Mouse (Mus musculus): ENCODE data around the gene Rragd. TPM values are rescaled to one million over a fixed set of nuclear protein-coding genes. Genes with fewer than 3 reads are reported as not detected.

Rragd gene
- polyA plus RNA-seq, 1 experiment from 2014 or later = 7.5 TPM

- no peak for ATAC-seq (ENCODE audit: insufficient read depth, low FRiP score)
- Histone ChIP-seq H3K27me3 (ENCODE audit: control insufficient read depth, insufficient read depth, low read length) (no peaks in the 10 kb centered on the region), H3K4me1 (ENCODE audit: control insufficient read depth, insufficient read depth, low read length) (0 out of 2 replicates have a peak, but pooled peaks cover 6% of the 10 kb centered on the region), H3K27ac (ENCODE audit: low read length) (no peak overlapping the region), H3K4me2 (ENCODE audit: low read depth, low read length) (no peak overlapping the region), H3K9me3 (replicated peaks; ENCODE audit: control insufficient read depth, low read length) (no peaks in the 10 kb centered on the region), H3K36me3 (ENCODE audit: control insufficient read depth, insufficient read depth, low read length) (no peaks in the 10 kb centered on the region), H3K9ac (ENCODE audit: low read length) (no peak overlapping the region), H3K4me3 (replicated peaks; ENCODE audit: low read length) (no peak overlapping the region)
- WGBS = 89% methylated on average over 3 of the region's 3 CpGs
Observed at GRCm38 (mm10) chr4:33067331-33067730, 84.5 kb downstream of the Rragd start.

DNA sequence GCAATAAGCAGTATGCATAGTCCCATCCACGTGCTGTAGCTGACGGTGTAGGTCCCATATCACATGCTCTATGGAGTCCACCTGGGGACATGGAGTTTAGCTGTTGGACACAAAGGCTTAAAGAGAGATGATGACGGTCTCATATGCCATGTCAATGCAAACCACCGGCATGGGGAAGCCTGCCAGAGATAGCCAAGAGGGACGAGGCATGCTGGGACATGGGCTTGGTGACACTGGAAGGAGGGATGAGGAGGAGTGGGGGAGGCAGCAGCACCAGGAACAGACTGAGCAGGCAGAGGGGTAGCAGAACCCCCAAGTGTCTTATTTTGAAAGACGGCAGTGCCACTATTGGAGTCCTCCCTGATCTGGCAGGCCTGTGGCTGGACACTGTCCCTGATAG, 85.0 kb downstream of the Rragd start:
- WGBS = 89% methylated on average over 6 of the region's 6 CpGs
- Histone ChIP-seq H3K27ac (ENCODE audit: low read length) (no peak overlapping the region), H3K27me3 (ENCODE audit: control insufficient read depth, insufficient read depth, low read length) (no peaks in the 10 kb centered on the region), H3K9ac (ENCODE audit: low read length) (no peak overlapping the region), H3K4me1 (ENCODE audit: control insufficient read depth, insufficient read depth, low read length) (0 out of 2 replicates have a peak, but pooled peaks cover 6% of the 10 kb centered on the region), H3K4me3 (replicated peaks; ENCODE audit: low read length) (no peak overlapping the region), H3K9me3 (replicated peaks; ENCODE audit: control insufficient read depth, low read length) (no peaks in the 10 kb centered on the region), H3K4me2 (ENCODE audit: low read depth, low read length) (no peak overlapping the region), H3K36me3 (ENCODE audit: control insufficient read depth, insufficient read depth, low read length) (no peaks in the 10 kb centered on the region)
- no peak for ATAC-seq (ENCODE audit: insufficient read depth, low FRiP score)

DNA sequence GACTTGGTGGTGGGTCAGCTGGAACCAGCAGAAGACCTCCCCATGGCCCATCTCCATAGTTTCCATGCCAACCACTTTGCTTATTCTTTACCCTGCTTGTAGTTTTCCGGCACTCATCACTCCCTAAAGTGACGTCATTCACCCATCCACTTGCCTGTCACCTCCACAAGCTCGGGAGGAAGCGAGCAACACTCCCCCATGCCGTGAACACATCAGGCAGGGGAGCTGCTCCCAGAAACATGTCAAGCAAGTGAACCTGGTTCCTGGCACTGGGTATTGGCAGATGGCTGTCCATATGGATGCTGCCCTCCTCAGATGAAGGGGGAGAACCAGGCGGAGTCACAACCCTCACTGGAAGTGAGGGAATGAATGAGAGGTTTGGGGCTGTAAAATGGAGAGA, 86.1 kb downstream of the Rragd start:
- no peaks in the 10 kb centered on the region for H3K36me3 ChIP-seq (ENCODE audit: control insufficient read depth, insufficient read depth, low read length)
- 69% methylated on average over 6 of the region's 6 CpGs for WGBS
- 0 out of 2 replicates have a peak, but pooled peaks cover 6% of the 10 kb centered on the region for H3K4me1 ChIP-seq (ENCODE audit: control insufficient read depth, insufficient read depth, low read length)
- no peak overlapping the region for H3K4me2 ChIP-seq (ENCODE audit: low read depth, low read length)
- H3K9me3 ChIP-seq (replicated peaks; ENCODE audit: control insufficient read depth, low read length) = no peaks in the 10 kb centered on the region
- H3K9ac ChIP-seq (ENCODE audit: low read length) = no peak overlapping the region
- H3K27me3 ChIP-seq (ENCODE audit: control insufficient read depth, insufficient read depth, low read length) = no peaks in the 10 kb centered on the region
- H3K27ac ChIP-seq (ENCODE audit: low read length) = no peak overlapping the region
- ATAC-seq (ENCODE audit: insufficient read depth, low FRiP score) = no peak
- no peak overlapping the region for H3K4me3 ChIP-seq (replicated peaks; ENCODE audit: low read length)

DNA sequence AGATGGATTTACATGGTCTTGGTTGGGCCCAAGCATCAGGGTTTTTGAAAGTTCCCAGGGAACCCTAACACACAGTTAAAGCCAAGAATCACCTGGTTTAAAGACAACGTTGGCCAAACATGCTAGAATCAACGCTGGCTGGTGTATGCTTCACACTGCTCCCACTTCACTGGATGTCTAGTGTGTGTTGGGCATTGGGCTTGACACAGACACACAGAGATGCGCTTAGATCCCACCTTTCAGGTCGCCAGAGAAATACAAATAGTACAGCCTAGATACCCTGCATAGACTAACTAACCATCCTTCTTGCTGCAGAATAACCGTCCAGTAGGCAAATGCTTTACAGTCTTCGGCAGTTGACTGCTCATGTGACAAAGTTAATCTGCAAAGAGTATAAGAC, 87.5 kb downstream of the Rragd start:
- Histone ChIP-seq H3K4me3 (replicated peaks; ENCODE audit: low read length) (no peak overlapping the region), H3K27me3 (ENCODE audit: control insufficient read depth, insufficient read depth, low read length) (no peaks in the 10 kb centered on the region), H3K27ac (ENCODE audit: low read length) (no peak overlapping the region), H3K9ac (ENCODE audit: low read length) (no peak overlapping the region), H3K4me1 (ENCODE audit: control insufficient read depth, insufficient read depth, low read length) (0 out of 2 replicates have a peak, but pooled peaks cover 6% of the 10 kb centered on the region), H3K4me2 (ENCODE audit: low read depth, low read length) (no peak overlapping the region), H3K9me3 (replicated peaks; ENCODE audit: control insufficient read depth, low read length) (no peaks in the 10 kb centered on the region), H3K36me3 (ENCODE audit: control insufficient read depth, insufficient read depth, low read length) (no peaks in the 10 kb centered on the region)
- 91% methylated on average over 6 of the region's 6 CpGs for WGBS
- ATAC-seq (ENCODE audit: insufficient read depth, low FRiP score) = no peak

GRCm38 (mm10) chr4:33071337-33071736, 88.5 kb downstream of the Rragd start:
- WGBS = 84% methylated on average over 6 of the region's 6 CpGs
- H3K9ac ChIP-seq (ENCODE audit: low read length) = no peak overlapping the region
- ATAC-seq (ENCODE audit: insufficient read depth, low FRiP score) = no peak

More at GRCm38 (mm10) chr4:33071337-33071736, 88.5 kb downstream of the Rragd start:
- no peaks in the 10 kb centered on the region for H3K9me3 ChIP-seq (replicated peaks; ENCODE audit: control insufficient read depth, low read length)
- no peak overlapping the region for H3K4me3 ChIP-seq (replicated peaks; ENCODE audit: low read length)
- H3K36me3 ChIP-seq (ENCODE audit: control insufficient read depth, insufficient read depth, low read length) = no peaks in the 10 kb centered on the region
- H3K4me1 ChIP-seq (ENCODE audit: control insufficient read depth, insufficient read depth, low read length) = 0 out of 2 replicates have a peak, but pooled peaks cover under 1% of the 10 kb centered on the region
- H3K27ac ChIP-seq (ENCODE audit: low read length) = no peak overlapping the region
- H3K4me2 ChIP-seq (ENCODE audit: low read depth, low read length) = no peak overlapping the region
- H3K27me3 ChIP-seq (ENCODE audit: control insufficient read depth, insufficient read depth, low read length) = no peaks in the 10 kb centered on the region

Other genes with a start within 250 kb of the Rragd start
- 91.5 and 92.5 TPM in 2 replicates for gene Lyrm2, start 182.8 kb upstream of the Rragd start, polyA plus RNA-seq (2015; fragmentation: Nextera tagmentation; extraction: Ambion mirVana)
- 5.6 and 6.3 TPM in 2 replicates for gene Ankrd6, start 32.2 kb upstream of the Rragd start, polyA plus RNA-seq (2015; fragmentation: Nextera tagmentation; extraction: Ambion mirVana)
- 44.3 and 48.9 TPM in 2 replicates for gene Ube2j1, start 48.4 kb downstream of the Rragd start, polyA plus RNA-seq (2015; fragmentation: Nextera tagmentation; extraction: Ambion mirVana)
- 0.22 and 0.36 TPM in 2 replicates for gene Gabrr2, start 80.0 kb downstream of the Rragd start, polyA plus RNA-seq (2015; fragmentation: Nextera tagmentation; extraction: Ambion mirVana)
- not detected in 2 replicates for gene Gabrr1, start 149.5 kb downstream of the Rragd start, polyA plus RNA-seq (2015; fragmentation: Nextera tagmentation; extraction: Ambion mirVana)
- 0.67 and 0.96 TPM in 2 replicates for gene Pm20d2, start 206.7 kb downstream of the Rragd start, polyA plus RNA-seq (2015; fragmentation: Nextera tagmentation; extraction: Ambion mirVana)
- 6.6 and 8.5 TPM in 2 replicates for gene Srsf12, start 226.0 kb downstream of the Rragd start, polyA plus RNA-seq (2015; fragmentation: Nextera tagmentation; extraction: Ambion mirVana)

Data from stomach, embryonic 16.5 days (tissue).